Mouse (Mus musculus) regulatory T cell (primary cell): ENCODE data around the gene Gramd4.
"Not testable (repeated sequence)": the region's sequence is repeated elsewhere in the genome, so short reads cannot be mapped to it uniquely, and the experiment has no call there.

Experiments
- in situ Hi-C: fragments of 300-600 bp; cut with MboI, MseI; formaldehyde crosslinking; loops from one replicate; pipeline ENCODE4 v1.15.1; 2025; ENCODE audit warnings: high pct_unique_total_duplicates

The Gramd4 gene

GRCm38 (mm10) chr15:86156492-86156891, 99.0 kb downstream of the Gramd4 start:
- in situ Hi-C loops: no loop called here

GRCm38 (mm10) chr15:86159093-86159492, 101.6 kb downstream of the Gramd4 start:
- in situ Hi-C loops: no loop called here

- in situ Hi-C loops: no loop called here
These were observed 102.2 kb downstream of the Gramd4 start for GRCm38 (mm10) chr15:86159719-86160118.

- in situ Hi-C loops: no loop called here
These were observed 103.4 kb downstream of the Gramd4 start for GRCm38 (mm10) chr15:86160906-86161305.

- in situ Hi-C loops: not testable (repeated sequence)
These were observed 104.3 kb downstream of the Gramd4 start for GRCm38 (mm10) chr15:86161800-86162199.

- in situ Hi-C loops: no loop called here
These were observed 107.3 kb downstream of the Gramd4 start for GRCm38 (mm10) chr15:86164718-86165345.

GRCm38 (mm10) chr15:86165811-86166590, 108.5 kb downstream of the Gramd4 start:
- in situ Hi-C loops: no loop called here

GRCm38 (mm10) chr15:86167032-86167655, 109.6 kb downstream of the Gramd4 start:
- in situ Hi-C loops: no loop called here

GRCm38 (mm10) chr15:86167787-86168504, 110.5 kb downstream of the Gramd4 start:
- in situ Hi-C loops: no loop called here

- in situ Hi-C loops: no loop called here
These were observed 111.0 kb downstream of the Gramd4 start for GRCm38 (mm10) chr15:86168505-86168867.

GRCm38 (mm10) chr15:86168941-86169816, 111.7 kb downstream of the Gramd4 start:
- in situ Hi-C loops: no loop called here

- in situ Hi-C loops: loop anchor here (10.0 kb wide), 1 partner anchor 175 kb away; no protein-coding TSS in a partner anchor
These were observed 112.3 kb downstream of the Gramd4 start for GRCm38 (mm10) chr15:86169817-86170110.

GRCm38 (mm10) chr15:86171316-86171715, 113.8 kb downstream of the Gramd4 start:
- in situ Hi-C loops: loop anchor here (10.0 kb wide), 1 partner anchor 173 kb away; no protein-coding TSS in a partner anchor

GRCm38 (mm10) chr15:86172124-86172523, 114.6 kb downstream of the Gramd4 start:
- in situ Hi-C loops: loop anchor here (10.0 kb wide), 1 partner anchor 173 kb away; no protein-coding TSS in a partner anchor

- in situ Hi-C loops: loop anchor here (10.0 kb wide), 1 partner anchor 172 kb away; no protein-coding TSS in a partner anchor
These were observed 115.0 kb downstream of the Gramd4 start for GRCm38 (mm10) chr15:86172526-86172925.

GRCm38 (mm10) chr15:86173136-86173985, 115.9 kb downstream of the Gramd4 start:
- in situ Hi-C loops: loop anchor here (10.0 kb wide), 1 partner anchor 171 kb away; no protein-coding TSS in a partner anchor

GRCm38 (mm10) chr15:86175253-86176050, 118.0 kb downstream of the Gramd4 start:
- in situ Hi-C loops: loop anchor here (10.0 kb wide), 1 partner anchor 169 kb away; no protein-coding TSS in a partner anchor

GRCm38 (mm10) chr15:86176166-86176565, 118.7 kb downstream of the Gramd4 start:
- in situ Hi-C loops: loop anchor here (10.0 kb wide), 1 partner anchor 169 kb away; no protein-coding TSS in a partner anchor
